Mouse (Mus musculus): ENCODE measurements around the gene Was.
A peak's percentile ranks its signal among the peaks of the same experiment; 100 is the strongest.
"Not testable (repeated sequence)": the region's sequence is repeated elsewhere in the genome, so short reads cannot be mapped to it uniquely, and the experiment has no call there.

Was gene

DNA sequence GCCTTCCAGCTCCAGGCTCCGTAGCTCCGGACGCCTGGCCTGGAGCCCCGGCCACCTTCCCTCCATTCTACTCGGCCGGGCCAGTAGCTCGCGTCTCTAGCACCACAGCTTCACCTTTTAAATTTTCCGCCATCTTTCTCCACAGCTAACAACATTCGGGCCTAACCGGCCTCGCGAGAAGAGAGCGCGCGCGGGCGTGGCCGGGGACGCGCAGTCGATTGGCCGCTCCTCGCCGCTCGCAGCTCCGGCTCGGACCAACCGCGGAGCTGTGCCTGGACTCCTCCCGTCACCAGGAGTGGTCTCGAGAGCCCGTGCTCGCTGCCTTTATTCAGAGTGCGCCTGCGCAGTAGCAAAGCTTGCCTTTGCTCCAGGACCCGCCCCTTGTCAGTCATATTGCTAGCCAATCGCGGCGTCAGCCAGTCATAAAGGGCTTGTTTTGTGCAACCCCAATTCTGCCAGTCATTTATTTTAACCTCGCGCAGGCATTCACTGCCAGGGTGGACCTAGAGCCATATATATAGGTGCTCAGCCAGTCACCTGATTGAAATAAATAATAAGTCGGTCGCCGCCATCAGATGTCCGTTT lies 15.8 kb downstream of the Was start, which contains the start of gene Suv39h1:
Suv39h1 (minus strand) TSS at position 331 of the 585 bp plus-strand sequence.
- DNase-seq (ENCODE audit: low read depth, low spot score): peak; percentile 96

DNA sequence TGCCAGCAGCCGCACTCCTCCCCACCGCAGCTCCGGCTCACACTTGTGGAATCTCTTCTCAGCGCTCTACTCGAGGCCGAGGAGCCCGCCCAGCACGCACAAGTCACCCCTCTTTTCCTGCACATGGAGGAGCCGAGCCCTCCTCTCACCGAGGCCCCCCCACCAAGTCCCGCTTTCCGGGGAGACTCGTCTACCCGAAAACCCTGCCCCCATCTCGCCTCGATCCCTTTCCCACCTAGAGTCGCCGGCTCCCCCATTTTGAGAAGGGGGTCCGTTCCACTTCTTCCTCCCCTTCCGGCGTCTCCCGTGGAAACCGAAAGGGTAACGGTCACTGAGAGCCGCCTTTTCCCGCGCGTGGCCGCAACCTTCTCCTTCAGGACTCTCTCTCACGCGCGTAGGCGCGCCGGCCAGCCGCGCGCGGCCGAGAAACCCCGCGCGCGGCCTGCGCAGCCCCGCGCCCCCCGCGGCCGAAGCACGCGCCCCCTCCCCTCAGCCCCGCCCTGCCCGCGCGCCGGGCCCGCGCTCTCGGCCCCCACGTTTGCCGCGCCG lies 16.3 kb downstream of the Was start:
- DNase-seq (ENCODE audit: low read depth, low spot score): peak; percentile 31

DNA sequence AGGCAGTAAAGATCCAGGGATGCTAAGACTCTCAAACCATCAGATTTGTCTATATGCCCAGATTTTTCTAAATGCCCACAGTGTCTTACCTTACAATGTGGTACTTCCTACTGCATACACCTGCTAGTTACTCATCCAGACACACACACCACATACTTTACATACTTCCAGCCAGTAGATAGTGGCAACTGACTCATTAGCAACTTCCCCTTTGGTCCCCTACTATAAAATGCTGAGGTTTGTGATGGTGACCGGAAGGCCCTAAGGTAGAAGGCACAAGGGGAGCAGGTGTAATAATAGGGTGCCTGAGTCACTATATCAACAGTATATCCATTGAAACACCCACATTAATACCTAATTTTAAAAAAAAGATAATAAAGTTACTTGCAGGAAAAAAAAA lies 21.1 kb downstream of the Was start:
- no peak for DNase-seq (ENCODE audit: low read depth, low spot score)

DNA sequence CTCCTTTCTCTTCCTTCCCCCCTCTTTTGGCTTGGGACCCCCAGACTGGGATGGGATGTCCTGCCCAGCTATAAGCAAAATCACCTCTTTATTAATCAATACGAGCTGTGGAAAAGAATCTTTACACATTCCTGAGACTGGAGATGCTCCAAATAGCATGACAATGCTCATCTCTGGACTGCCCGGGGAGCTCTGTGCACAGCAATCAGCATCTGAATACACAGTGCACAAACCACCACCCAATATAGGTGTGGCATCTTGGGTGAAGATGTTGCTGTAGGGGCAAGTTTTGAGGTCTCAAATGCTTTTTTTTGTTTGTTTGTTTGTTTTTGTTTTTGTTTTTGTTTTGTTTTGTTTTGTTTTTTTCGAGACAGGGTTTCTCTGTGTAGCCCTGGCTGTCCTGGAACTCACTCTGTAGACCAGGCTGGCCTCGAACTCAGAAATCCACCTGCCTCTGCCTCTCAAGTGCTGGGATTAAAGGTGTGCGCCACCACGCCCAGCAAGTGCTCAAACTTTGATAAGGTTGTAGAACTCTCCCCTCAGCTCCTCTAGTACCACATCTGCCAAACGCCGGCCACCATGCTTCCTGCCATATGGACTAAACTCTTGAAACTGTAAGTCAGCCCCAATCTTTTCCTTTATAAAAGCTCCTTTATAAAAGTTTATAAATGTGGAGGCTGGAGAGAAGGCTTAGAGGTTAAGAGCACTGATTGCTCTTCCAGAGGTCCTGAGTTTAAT lies 39.1 kb downstream of the Was start:
- not testable (repeated sequence) for DNase-seq (ENCODE audit: low read depth, low spot score)

DNA sequence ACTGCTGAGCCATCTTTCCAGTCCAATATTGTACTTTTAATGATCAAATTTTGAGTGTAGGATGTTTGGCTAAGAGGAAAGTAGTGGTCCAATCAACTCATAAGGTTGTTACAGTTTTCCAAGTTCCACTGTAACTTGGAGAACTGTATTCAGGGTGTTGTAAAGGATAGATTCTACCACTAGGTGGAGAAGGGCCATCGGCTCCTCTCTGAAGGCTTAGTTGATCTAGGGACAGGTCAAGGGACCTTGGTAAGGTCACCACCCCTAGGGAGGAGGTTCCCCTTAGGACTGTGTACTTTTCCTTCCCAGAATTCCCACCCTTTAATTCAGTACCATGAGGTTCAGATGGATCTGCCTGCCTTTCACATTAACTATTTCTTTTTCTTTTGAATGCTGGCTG lies 57.3 kb downstream of the Was start:
- peak; percentile 37 for DNase-seq (ENCODE audit: low read depth, low spot score)
